Comparison of ENCODE assay signal across 9 mouse cellular contexts in the genomic region with DNA sequence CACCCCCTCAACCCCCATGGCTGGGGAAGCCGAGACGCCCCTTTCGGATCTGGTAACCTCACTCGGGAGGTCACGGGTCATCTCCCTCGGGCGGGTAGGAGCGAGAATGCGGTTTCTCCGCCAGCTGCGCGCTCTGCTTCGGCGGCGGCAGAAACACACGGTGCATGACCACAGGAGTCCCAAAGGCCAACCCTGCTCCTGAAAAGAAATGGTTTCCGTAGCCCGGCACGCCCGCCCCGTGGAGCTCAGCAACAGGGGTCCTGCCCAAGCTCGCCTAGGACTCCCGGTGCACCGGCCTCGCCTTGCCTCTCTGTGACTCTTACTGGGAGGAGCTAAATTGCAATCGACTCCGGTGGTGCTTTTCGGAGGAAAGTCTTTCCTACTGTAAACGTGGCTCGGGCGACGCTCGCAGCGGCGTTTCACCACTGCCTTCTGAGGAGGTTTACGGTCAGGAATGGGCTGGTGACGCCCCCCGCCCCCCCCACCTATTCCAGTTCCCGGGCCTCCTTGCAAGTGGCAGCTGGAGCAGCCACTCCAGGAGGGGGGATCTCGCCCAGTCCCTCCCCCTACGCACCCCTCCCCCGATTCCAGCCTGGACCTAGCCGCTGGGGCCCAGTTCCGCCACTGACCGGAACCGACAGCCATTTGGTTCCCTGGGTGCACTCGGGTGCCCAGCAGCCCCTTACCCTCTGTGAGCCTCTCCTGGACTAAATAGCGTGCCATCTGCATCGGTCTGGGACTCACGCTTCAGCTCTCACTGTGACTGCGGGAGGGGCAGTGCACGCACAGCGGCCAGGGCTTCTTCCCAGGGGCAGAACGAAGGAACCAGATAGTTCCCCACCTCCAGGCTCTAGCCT. TPM values are rescaled to one million over a fixed set of nuclear protein-coding genes. Genes with fewer than 3 reads are reported as not detected.
DNase-seq lines count a peak whose midpoint lies in the region; ATAC-seq lines count a peak whose summit lies in the region.
"Had no signal": no experiment of that assay in that cellular context is flagged by ENCODE, and none has a peak within 500 bp of the region (broad histone marks: within the 10 kb centered on the region; RNA-seq: fewer than 3 reads in every experiment).

No protein-coding gene starts in this region.

- H3K4me3 ChIP-seq in embryonic facial prominence, embryonic 14.5 days (ENCODE audit: low read depth, low read length): peak overlapping the region; percentile 52
- H3K4me3 ChIP-seq in liver, embryonic 11.5 days (ENCODE audit: low read depth, low read length): peak overlapping the region; percentile 50
- peak overlapping the region; percentile 58 for H3K4me3 ChIP-seq in stomach, embryonic 15.5 days (replicated peaks)

- peak; percentile 53 to 63 for DNase-seq in left cerebral cortex, adult 18-20 months (ENCODE audit: low spot score in 2 of 2)
- DNase-seq in left cerebral cortex, adult 11 months (ENCODE audit: low spot score): no peak
- peak; percentile 93 for DNase-seq in embryonic facial prominence, embryonic 14.5 days (ENCODE audit: low spot score)
- peak; percentile 66 for DNase-seq in heart, adult 8-10 months (ENCODE audit: low spot score)
- peak; percentile 72 for DNase-seq in kidney, adult 9 months
- peak; percentile 77 for DNase-seq in liver, embryonic 11.5 days (ENCODE audit: low spot score)
- DNase-seq in naive thymus-derived CD4-positive, alpha-beta T cell, adult 2 months (ENCODE audit: low read depth): peak; percentile 72

- H3K27me3 ChIP-seq in embryonic facial prominence, embryonic 14.5 days (replicated peaks; ENCODE audit: control insufficient read depth, insufficient read depth, low read length): no peaks in the 10 kb centered on the region
- no peaks in the 10 kb centered on the region for H3K27me3 ChIP-seq in liver, embryonic 11.5 days (replicated peaks; ENCODE audit: control insufficient read depth, insufficient read depth, low read length)
- H3K27me3 ChIP-seq in stomach, embryonic 15.5 days (replicated peaks): no peaks in the 10 kb centered on the region

- H3K9me3 ChIP-seq in embryonic facial prominence, embryonic 14.5 days (ENCODE audit: control insufficient read depth, low read length): no peaks in the 10 kb centered on the region
- H3K9me3 ChIP-seq in liver, embryonic 11.5 days (ENCODE audit: control insufficient read depth, low read length): no peaks in the 10 kb centered on the region
- H3K9me3 ChIP-seq in stomach, embryonic 15.5 days: no peaks in the 10 kb centered on the region

- 0 out of 2 replicates have a peak, but pooled peaks cover 8% of the 10 kb centered on the region for H3K4me1 ChIP-seq in embryonic facial prominence, embryonic 14.5 days (ENCODE audit: control insufficient read depth, insufficient read depth, low read length)
- peaks cover 11% of the 10 kb centered on the region for H3K4me1 ChIP-seq in liver, embryonic 11.5 days (replicated peaks; ENCODE audit: control insufficient read depth, insufficient read depth, low read length)
- peaks cover 3% of the 10 kb centered on the region; the same call in 1 of the 2 replicates for H3K4me1 ChIP-seq in stomach, embryonic 15.5 days

- no peaks in the 10 kb centered on the region for H3K36me3 ChIP-seq in embryonic facial prominence, embryonic 14.5 days (ENCODE audit: control insufficient read depth, insufficient read depth, low read length)
- no peaks in the 10 kb centered on the region for H3K36me3 ChIP-seq in liver, embryonic 11.5 days (ENCODE audit: control insufficient read depth, insufficient read depth, low read length)
- H3K36me3 ChIP-seq in stomach, embryonic 15.5 days: no peaks in the 10 kb centered on the region
- H3K36me3 ChIP-seq: G1E had no signal

- H3K9ac ChIP-seq in embryonic facial prominence, embryonic 14.5 days (ENCODE audit: low read depth, low read length): peak overlapping the region; percentile 75
- peak overlapping the region; percentile 61 for H3K9ac ChIP-seq in liver, embryonic 11.5 days (ENCODE audit: low read depth, low read length)
- H3K9ac ChIP-seq in stomach, embryonic 15.5 days: peak overlapping the region; percentile 50

- peak overlapping the region; percentile 92 for H3K27ac ChIP-seq in embryonic facial prominence, embryonic 14.5 days (replicated peaks; ENCODE audit: low read depth, low read length)
- H3K27ac ChIP-seq in liver, embryonic 11.5 days (ENCODE audit: low read depth, low read length): peak overlapping the region; percentile 73
- peak overlapping the region; percentile 98 for H3K27ac ChIP-seq in stomach, embryonic 15.5 days

- under 1% methylated on average over 46 of the region's 54 CpGs for WGBS in embryonic facial prominence, embryonic 14.5 days
- 1% methylated on average over 52 of the region's 54 CpGs for WGBS in liver, embryonic 11.5 days
- under 1% methylated on average over 54 of the region's 54 CpGs for WGBS in stomach, embryonic 15.5 days

- peak overlapping the region; percentile 98 for H3K4me2 ChIP-seq in embryonic facial prominence, embryonic 14.5 days (ENCODE audit: low read depth, low read length)
- H3K4me2 ChIP-seq in liver, embryonic 11.5 days: peak overlapping the region; percentile 91
- H3K4me2 ChIP-seq in stomach, embryonic 15.5 days: peak overlapping the region; percentile 99

- ATAC-seq in embryonic facial prominence, embryonic 14.5 days (ENCODE audit: low read depth): peak; percentile 53
- peak; percentile 48 for ATAC-seq in liver, embryonic 11.5 days (replicated peaks; ENCODE audit: low FRiP score)
- peak; percentile 57 for ATAC-seq in stomach, embryonic 15.5 days (ENCODE audit: insufficient read depth, low FRiP score, low read depth)

RNA-seq across cellular contexts. Expression of a gene that starts 4.9 kb away (rescaled TPM):
- 10 to 100 TPM; 13.7 to 15.5 TPM for total RNA-seq in left cerebral cortex, adult 18-20 months (2021)
- polyA plus RNA-seq in embryonic facial prominence, embryonic 14.5 days (2014; fragmentation: Nextera tagmentation; extraction: Ambion mirVana): 62.7 and 67.5 TPM in 2 replicates
- total RNA-seq in heart, adult 8-10 months (2022): 10 to 100 TPM; 15.2 to 22.1 (median 19.6) TPM
- polyA plus RNA-seq in liver, embryonic 11.5 days (2014; fragmentation: Nextera tagmentation; extraction: Ambion mirVana): 16.8 and 17.1 TPM in 2 replicates
- polyA plus RNA-seq in stomach, embryonic 15.5 days (2015; fragmentation: Nextera tagmentation; extraction: Ambion mirVana): 45.3 and 49.1 TPM in 2 replicates
